Mouse (Mus musculus) thymus, adult 18-20 months (tissue): ENCODE measurements around the gene Slc43a1.
"Not testable (repeated sequence)": the region's sequence is repeated elsewhere in the genome, so short reads cannot be mapped to it uniquely, and the experiment has no call there.

Experiments
- DNase-seq, 2 experiments: peaks; one replicate each; pipeline ENCODE4 v3.0.0; 2022; ENCODE audit warnings: mixed read lengths in 2 of 2

Slc43a1 gene

DNA sequence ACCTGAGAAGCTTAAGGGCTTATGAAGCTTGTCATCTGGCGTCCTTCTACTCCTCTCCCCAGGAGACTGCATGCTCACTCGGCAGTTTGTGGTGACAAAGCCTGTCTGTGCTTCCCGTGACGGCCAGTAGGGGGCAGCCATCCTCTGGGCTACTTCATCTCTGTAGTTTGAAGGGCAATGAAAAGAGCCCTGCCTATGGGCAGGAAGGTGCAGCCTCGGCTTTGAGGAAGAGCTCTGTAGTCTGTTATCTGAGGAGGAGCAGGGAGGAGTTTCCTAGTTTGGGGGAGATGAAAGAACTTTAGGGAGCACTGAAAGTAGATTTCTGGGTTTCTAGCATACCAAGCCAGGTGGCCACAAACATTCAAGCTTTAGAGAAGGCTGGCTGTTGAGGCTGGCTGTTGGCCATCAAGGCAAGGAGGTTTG lies 29.9 kb downstream of the Slc43a1 start:
- DNase-seq = peak; percentile 50 to 57

DNA sequence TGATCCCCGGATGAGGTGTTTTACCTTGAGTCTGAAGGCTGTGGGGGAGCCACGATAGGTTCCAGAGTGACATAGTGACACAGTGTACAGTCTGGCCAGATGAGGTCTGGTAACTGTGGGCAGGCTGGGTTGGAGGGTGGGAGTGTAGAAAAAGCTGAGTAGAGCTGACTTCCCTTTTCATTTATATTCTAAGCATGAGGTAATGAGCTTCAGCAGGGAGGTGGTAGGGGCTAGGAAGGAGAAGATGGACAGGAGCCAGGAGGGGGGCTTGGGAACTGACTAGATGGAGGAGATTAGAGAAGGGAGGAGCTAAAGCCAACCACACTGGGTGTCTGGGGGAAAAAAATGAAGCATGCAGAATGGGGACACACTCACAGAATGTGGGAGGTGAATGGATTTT lies 30.3 kb downstream of the Slc43a1 start:
- no peak for DNase-seq

DNA sequence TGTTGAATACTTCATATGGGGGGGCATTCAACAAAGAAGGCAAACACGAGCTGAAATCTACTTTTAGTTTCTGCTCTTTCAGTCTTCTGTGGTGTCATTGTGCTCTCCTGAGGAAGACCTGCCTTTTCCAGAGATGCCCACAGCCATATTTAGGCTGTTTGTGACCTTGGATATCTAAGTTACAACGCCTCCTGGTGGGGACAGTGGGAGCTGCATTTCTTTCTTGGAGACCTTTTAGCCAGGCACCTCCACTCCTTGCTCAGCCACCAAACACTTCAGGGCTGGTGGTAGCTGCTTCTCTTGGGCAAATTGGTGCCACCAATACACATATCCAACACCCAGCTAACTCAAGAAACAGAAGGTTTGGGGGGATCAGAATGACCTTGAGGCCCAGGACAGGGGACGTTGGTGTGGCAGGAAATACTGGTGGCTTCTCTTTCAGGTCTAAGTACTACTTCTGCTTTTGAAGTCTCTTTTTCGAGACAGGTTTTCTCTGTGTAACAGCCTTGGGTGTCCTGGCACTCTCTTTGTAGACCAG lies 32.0 kb downstream of the Slc43a1 start:
- no peak for DNase-seq

DNA sequence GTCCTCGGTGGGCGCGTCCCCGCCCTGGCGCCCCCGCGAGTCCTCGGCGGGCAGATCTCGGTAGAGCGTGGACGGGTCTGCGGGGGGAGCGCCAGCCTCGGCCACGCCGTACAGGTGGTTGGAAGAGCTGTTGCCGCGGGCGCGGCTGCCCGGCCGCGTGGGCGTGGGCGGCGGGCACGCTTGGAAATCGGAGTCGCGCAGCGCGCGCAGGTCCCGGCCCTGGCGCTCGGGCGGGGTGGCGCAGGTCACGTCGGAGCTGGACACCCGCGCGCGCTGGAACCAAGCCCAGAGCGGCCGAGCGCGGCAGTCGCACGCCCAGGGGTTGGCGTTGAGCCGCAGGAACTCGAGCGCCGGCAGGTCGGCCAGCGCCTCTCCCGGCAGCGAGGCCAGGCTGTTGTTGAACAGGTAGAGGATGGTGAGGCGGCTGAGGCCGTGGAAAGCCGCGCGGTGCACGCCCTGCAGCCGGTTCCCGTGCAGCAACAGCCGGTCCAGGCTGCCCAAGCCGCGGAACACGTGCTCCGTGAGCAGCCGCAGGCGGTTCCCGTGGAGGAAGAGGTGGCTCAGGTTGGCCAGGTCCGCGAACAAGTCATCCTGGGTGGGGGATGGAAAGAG lies 33.6 kb downstream of the Slc43a1 start:
- DNase-seq = no peak

DNA sequence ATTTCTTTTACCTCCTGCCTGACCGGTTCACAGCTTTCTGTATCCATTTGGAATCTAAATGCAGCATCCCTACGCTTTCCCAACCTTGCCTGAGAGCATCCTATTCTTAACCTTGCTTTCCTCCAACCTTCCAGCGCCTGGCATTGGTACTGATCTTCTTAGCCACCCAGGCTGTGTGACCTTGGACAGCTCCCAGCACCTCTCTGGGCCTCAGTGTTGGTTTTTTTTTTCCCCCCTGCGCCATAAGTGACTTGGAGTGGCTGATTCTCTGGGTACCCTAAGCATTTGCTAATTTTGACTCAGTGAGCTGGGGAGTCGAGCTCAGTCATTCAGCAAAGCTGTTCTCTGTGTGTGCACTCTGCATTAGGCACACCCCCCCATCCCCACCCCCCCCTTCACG lies 37.2 kb downstream of the Slc43a1 start:
- no peak for DNase-seq

DNA sequence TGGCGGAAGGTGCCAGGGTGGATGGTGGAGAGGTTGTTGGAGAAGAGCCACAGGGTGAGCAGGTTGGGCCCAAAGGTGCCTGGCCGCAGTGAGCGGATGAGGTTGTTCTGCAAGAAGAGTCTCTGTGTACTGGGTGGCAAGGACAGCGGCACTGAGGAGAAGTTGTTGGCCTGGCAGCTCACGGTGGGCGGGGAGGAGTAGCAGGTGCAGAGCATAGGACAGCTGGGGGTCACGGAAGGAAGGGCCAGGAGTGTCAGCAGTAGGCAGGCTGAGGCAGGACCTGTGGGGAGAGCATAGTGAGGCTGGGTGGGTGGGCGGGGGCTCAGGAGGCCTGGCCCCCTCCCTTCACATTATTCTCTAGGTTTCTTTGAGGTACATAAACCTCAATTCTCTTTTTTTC lies 41.9 kb downstream of the Slc43a1 start:
- no peak for DNase-seq

DNA sequence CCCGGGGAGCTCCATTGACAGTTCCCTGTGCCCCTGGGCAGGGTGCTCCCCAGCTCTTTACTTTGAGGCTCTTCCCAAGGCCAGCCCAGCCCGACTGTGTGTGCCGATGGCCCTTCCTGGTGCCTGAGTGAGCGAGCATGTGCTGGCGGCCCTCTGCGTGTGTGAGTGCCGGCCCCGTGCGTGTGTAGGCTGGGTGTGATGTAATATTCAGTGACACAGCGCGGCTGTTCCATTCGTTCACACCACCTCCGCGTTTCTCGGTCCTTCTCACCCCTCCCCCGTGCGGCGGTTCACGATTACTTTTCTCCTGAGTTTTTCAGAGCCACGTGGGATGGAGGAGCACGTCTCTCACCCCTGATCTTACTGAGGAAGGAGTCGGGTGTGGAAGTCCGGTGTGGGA lies 44.0 kb downstream of the Slc43a1 start:
- DNase-seq = no peak

DNA sequence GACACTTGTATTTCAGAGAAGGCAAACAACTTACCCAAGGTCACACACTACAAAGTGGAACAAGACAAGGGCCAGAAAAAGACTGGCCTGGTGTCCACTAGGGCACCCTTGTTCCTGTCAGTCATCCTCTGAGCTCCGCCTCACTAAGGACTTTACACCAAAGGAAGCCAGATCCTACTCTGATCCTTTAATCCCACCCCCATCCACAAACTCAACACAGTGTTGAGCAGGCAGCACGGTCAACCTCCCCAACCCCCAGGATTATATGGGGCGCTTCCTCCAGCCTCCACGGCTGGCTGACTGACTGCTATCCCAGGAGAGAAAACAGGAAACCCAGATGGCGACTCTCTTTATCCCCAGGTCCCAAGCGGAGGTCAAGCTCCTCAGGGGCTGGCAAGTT lies 44.4 kb downstream of the Slc43a1 start:
- DNase-seq = no peak

DNA sequence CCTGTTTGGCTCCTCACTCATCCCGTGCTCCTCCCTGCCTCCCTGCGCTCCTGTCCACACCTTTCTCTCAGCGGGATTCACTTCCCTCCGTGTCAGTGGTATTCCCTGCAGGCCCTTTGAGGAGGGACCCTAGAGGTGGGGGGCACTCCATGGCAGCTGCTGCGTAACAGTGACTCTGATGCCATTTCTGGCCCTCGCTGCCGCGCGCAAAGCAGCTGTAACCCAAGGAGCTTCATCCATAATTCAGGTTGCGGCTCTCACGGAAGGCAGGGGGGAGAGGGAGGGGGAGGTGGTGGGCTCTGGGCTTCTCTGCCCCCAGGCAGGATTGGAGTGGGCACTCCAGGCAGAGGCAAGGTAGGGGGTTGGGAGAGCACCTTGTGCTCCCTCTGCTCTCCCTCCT lies 44.9 kb downstream of the Slc43a1 start:
- no peak for DNase-seq

DNA sequence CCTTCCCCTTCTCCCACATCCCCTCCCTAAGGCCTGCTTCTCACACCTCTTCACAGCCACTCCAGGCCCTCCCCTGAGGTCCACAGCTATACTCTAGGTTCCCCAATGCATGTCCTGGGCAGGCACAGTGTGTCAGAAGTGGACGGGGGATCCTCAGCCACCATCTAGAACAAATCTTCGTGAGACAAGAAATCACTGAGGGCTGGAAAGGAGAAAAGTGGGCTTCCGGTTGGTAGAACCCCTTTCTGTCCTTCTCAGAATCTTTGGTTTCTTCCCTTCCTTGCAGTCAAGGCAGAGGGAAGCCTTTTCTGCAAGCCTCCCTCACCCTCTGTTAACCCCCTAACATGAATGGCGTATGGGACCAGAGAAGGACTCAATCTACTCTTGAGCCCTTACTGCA lies 45.3 kb downstream of the Slc43a1 start:
- no peak for DNase-seq

DNA sequence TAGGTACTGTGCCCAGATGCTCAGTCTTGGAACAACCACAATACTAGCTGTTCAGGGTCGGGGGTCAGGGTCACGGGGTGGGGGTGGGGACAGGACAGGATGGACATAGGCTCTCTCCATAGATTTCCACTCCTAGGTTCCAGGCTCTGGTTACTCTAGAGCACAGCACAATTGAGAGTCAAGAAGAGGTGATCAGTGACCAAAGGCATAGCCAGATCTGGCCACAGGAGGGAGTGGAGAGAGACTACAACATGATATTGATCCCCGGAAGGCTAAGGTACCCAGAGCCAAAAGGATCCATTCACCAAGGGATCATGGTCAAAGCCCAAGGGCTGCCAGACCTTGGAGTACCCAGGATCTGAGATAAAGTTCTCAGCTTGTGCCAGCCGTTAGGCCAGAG lies 46.0 kb downstream of the Slc43a1 start:
- no peak for DNase-seq

DNA sequence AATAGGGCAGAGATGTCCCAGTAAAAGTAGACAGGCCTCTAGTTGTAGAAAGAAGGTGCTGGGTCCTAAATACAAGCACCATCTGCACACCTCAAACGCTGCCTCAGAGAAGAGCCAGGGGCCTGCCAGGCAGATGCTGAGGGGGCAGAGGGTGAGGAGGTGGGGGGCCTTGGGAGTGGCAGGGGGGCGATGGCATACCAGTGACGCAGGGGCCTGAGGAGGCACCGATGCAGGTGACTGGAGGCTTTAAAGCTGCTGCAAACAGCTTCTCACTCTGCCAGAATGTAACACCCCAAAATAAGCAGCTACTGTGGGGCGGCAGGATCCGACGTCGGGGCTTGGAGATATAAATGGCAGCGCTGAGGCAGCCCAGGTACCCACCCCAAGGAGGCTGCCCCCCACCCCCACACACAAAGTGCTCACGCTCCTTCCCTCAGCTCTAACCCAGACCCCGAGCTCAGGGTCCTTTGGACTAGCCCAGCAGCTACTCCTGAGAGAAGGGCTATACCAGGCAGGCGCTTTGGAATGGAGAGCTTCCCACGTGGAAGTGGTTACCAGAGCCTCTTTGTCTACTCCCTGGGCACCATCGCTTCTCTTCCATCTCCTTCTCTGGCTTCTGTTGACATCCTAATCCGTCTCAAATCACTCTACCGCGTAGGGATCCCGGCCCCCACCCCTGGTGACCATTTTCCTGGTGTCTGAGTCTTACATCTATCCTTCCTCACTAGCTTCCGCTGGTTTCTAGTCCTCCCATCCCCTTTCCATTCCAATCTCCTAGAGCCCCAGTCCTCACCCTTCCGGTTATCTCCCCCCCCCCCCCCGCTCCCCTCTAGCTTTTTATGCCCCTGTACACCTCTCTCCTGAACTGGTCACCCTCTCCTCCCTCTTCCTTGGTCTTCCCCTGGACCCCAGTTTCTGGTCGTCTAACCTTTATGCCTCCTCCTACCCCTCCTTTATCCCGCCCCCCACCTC lies 46.7 kb downstream of the Slc43a1 start:
- DNase-seq = no peak

DNA sequence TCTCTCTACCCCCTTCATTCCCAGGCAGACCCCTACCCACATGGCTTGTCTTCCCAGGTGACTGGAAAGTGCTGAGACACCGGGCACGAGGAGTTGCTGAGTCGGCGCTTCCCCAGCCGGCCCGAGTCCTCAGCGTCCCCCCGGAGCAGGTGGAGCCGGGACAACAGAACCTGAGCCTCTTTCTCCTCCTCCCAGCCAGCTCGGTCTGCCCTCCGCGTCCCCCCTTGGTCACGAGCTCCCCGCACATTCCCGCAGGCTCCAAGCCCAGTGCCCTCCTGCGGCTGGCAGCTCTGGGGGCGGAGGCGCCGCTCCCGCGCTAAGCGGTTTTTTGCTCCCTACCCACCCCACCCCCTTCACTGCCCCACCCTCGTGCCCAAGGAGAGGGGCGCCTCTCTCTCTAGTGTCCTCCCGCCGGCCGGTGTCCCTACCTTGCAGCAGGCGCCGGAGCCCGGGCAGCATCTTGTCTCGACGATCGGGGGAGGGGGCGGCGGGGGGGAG lies 47.6 kb downstream of the Slc43a1 start, which contains the start of gene Rtn4rl2:
Rtn4rl2 (minus strand) TSS at position 477 of the 498 bp plus-strand sequence.
- DNase-seq = no peak

DNA sequence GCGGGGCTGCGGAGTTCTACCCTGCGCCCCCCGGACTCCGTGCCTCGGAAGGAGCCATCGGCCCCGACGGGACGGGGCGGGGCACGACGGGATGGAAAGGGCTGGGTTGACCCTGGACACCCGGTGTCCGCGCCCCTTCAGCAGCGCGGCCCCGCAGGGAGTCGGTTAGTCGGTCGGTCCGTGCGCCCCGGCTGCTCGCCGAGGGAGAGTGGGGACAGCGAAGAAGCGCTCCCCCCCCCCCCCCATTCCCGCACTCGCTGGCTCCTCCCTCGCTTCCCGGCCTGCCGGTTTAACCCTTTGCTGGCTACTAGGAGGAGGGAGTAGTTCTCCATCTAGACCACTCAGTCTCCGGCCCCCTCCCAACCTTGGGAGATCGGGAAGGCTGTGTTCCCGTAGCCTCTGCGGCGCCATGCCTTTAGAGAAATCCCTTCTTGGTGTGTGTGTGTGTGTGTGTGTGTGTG lies 48.2 kb downstream of the Slc43a1 start:
- no peak for DNase-seq

DNA sequence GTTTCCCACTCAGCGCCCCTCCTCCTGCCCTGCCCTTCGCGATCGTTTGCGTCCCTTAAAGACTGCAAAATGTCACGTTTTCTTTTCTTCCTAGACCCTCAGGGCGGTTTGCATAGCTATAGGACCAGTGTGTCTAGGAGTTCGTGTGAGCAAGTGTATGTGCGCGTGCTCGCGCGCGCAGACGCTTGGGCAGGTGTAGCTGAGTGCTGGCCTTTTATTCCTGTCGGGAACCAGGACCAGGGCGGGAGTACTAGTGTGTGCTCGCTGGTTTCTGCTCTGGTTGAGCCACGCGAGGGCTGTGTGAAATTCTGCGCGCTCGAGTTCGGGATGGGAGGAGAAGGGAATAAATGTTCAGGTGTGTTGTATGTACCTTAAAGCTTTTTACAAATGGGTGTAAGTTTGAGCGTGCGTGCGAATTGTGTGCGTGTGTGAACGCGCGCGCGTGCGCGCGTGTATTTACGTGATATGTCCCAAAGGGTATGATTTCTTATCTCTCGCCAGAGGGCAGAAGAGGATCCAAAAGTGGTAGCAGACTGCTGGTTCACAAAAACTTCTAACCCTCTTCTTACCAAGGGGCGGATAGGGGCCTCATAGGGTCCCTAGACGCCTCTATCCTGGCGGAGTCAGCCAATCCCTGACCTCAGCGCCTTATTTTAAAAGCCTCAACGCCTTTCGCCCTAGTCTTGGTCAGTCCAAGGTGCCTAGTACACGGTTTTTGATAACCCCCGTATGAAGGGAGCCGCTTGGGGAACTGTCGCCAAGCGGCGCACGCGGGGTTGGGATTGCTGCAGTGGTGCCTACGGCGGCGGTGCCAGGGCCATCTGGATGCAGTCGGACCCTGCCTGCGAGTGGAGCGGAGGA lies 49.0 kb downstream of the Slc43a1 start:
- DNase-seq = no peak

DNA sequence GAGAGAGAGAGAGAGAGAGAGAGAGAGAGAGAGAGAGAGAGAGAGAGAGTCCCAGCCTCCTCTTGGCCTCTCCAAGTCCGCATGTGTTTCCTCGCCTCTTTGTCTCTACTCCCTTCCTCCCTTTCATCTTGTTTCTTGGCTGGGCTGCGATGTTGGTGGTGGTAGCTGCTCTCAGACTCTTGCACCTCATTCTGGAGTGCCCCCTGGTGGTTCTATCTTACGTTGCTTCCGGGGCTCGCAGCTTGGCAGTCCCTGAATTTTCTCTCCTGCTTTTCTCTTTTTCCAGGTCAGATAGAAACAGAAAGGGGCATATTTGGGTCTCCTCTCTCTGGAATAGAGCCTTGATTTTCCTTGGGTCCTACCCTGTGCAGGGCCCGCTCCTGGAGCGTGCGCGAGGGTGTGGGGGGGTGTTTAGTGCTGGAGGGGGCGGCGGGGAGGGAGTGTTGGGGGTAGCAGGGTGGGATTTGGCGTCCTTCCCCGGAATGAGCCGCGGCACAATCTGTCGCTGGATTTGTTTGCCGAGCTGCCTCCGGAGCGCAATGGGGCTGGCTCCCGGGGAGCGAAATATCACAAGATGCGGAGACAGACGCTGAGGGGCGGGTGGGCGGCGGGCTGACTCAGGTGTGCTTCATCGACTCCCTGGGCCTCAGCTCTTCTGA lies 50.1 kb downstream of the Slc43a1 start:
- DNase-seq = peak in 1 of 2 experiments; percentile 53

DNA sequence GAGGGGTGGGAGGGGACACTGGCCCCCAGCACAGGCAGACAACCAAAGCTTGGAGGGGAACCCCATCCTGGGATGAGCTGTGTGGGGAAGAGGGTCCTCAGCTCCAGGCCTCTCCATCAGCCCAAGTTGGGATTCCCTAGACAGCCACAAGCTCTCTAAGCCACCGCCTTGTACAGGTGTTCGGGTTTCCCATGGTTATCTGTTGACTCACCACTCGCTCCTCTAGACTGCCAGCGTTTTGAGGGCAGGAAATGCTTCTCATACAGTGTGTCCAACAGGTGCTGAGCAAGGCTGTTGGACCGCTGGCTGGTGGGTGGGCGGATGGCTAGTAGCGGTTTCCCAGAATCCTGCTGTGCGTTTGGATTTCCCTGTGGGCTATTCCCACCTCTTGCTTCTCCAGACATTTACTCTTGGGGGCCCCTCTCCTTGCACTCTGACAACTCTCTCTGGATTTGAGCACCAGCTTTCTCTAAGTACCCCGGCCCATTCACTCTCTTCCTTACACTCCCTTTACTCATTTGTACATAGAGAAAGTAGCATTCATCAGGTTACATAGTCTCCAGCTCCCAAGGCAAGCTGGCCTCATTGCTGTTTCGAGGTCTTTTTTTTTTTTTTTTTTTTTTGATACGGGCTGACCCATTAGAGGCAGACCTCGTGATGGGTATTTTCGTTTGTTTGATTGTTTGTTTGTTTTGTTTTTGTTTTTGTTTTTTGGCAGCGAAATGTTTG lies 50.8 kb downstream of the Slc43a1 start:
- no peak for DNase-seq

DNA sequence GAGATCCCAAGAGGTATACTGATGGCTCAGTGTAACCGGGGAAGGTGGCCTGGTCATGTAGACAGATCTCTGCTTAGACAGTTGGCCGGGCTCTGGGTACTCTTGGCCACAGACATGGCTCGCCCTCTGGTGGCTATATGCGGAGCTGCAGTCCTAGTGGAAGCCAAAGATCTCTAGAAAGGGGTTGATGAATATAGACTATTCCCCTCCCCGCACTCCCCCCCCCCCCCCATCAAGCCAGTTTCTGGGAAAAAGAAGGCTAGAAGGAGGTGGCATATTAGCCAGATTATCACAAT lies 51.3 kb downstream of the Slc43a1 start:
- peak in 1 of 2 experiments; percentile 49 for DNase-seq

DNA sequence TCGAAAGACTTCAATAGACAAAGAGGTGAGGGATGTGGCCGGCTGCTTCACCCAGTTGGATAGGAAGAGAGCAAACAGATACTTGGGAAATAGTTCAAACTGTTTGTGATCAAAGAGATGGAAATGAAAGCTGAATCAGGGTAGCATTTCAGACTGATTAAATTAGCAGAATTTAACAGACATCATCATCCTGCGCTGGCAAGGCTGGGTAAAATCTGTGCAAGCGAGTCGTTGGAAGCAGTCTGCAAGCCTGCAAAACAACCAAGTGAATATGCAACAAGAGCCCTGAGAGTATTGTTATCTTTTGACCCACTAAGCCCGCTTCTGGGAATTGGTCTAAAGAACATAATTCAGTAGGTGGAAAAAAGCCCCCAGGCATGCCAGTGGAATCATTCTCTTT lies 54.7 kb downstream of the Slc43a1 start:
- no peak for DNase-seq

DNA sequence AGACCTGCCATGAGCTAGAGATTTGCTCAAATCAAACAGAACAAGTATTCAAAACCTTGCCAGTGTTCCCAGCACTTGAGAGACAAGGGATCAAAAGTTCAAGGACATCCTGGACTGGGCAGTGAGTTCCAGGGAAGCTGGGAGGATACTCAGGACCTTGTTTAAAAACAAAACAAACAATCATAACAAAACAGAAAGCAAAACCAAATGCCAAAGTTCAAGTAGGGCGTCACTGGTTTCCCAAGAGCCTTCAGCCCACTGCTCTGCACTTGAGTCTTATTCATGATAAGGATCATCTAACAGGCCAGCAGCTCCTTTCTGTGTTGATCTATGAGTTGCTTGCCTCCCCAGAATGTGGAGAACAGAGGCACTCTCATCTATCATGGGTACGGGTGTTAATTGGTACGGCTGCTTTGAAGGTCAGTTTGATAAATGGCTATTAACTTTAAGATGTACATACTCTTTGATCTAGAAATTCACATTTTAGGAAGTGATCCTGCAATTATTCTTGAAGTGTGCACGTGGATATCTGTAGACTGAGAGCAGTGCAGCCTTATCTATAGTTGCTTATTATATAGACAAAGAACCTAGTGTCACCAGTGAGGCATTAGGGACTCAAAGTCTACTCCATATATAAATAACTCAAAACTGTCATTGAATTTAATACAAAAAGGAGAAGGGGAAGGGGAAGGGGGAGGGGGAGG lies 57.0 kb downstream of the Slc43a1 start:
- no peak for DNase-seq

DNA sequence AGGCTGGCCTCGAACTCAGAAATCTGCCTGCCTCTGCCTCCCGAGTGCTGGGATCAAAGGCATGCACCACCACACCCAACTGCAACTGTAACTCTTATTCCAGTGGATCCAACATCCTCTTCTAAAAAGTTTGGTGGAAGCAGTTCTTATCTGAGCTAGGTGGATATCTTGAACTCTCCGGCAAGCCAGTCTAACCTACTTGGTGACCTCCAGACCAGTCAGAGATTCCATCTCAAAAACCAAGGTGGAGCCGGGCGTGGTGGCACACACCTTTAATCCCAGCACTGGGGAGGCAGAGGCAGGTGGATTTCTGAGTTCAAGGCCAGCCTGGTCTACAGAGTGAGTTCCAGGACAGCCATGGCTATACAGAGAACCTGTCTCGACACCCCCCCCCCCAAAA lies 58.0 kb downstream of the Slc43a1 start:
- DNase-seq = not testable (repeated sequence)
